Mouse (Mus musculus) forebrain, embryonic 16.5 days (tissue): ENCODE measurements around the gene Tnfrsf4. TPM values are rescaled to one million over a fixed set of nuclear protein-coding genes. Genes with fewer than 3 reads are reported as not detected.
A peak's percentile ranks its signal among the peaks of the same experiment; 100 is the strongest.

ENCODE experiments used
- ATAC-seq: fragments of 200-750 bp; cut with Nextera tagmentation; 2 replicates; pipeline ENCODE4 v1.8.0; 2017; ENCODE audit warnings: mild to moderate bottlenecking, moderate library complexity
- H3K27ac ChIP-seq: fragments of 300-500 bp; sonication (generic); 2 replicates; pipeline ENCODE4 v1.5.1; 2014; ENCODE audit warnings: low read length, control low read depth
- H3K27me3 ChIP-seq: fragments of 300-500 bp; sonication (generic); replicated peaks from 2 replicates; pipeline ENCODE4 v1.6.1; 2014; ENCODE audit warnings: low read length; ENCODE audit not compliant: control insufficient read depth, insufficient read depth
- H3K36me3 ChIP-seq: fragments of 300-500 bp; sonication (generic); 2 replicates; pipeline ENCODE4 v1.6.1; 2014; ENCODE audit not compliant: control insufficient read depth, insufficient read depth
- H3K4me1 ChIP-seq: fragments of 300-500 bp; sonication (generic); replicated peaks from 2 replicates; pipeline ENCODE4 v1.6.1; 2014; ENCODE audit warnings: low read length; ENCODE audit not compliant: control insufficient read depth, insufficient read depth
- H3K4me2 ChIP-seq: fragments of 300-500 bp; sonication (generic); 2 replicates; pipeline ENCODE4 v1.6.1; 2014; ENCODE audit warnings: mild to moderate bottlenecking, low read length, control low read depth
- H3K4me3 ChIP-seq: fragments of 300-500 bp; sonication (generic); replicated peaks from 2 replicates; pipeline ENCODE4 v1.5.1; 2014; ENCODE audit warnings: mild to moderate bottlenecking, low read length, control low read depth
- H3K9ac ChIP-seq: fragments of 300-500 bp; sonication (generic); replicated peaks from 2 replicates; pipeline ENCODE4 v1.6.1; 2014; ENCODE audit warnings: low read depth, low read length, control low read depth
- H3K9me3 ChIP-seq: fragments of 300-500 bp; sonication (generic); 2 replicates; pipeline ENCODE4 v1.6.1; 2016; ENCODE audit warnings: low read length; ENCODE audit not compliant: control insufficient read depth
- WGBS: fragments of 180-500 bp; shearing (Covaris S2); extraction: QIAGEN DNeasy Blood & Tissue Kit; methylation state at CpG from one replicate; pipeline ENCODE4 v1.1.7; 2014; 5-methylcytosine and 5-hydroxymethylcytosine counted together
- polyA plus RNA-seq: library from polyadenylated mRNA; unstranded; fragments of >200 nt; fragmentation: Nextera tagmentation; extraction: Ambion mirVana; gene quantifications from 2 replicates; pipeline ENCODE4 v1.2.1, GENCODE M21; 2015

Gene Tnfrsf4
- polyA plus RNA-seq, 1 experiment from 2014 or later = 1.4 TPM

GRCm38 (mm10) chr4:156021942-156022419 lies 8.3 kb downstream of the Tnfrsf4 start:
- Histone ChIP-seq H3K36me3 (no peaks in the 10 kb centered on the region), H3K4me2 (no peak overlapping the region), H3K27ac (no peak overlapping the region), H3K4me1 (no peaks in the 10 kb centered on the region), H3K4me3 (no peak overlapping the region), H3K9ac (no peak overlapping the region), H3K9me3 (no peaks in the 10 kb centered on the region), H3K27me3 (no peaks in the 10 kb centered on the region)
- 85% methylated on average over 9 of the region's 9 CpGs for WGBS
- no peak for ATAC-seq

DNA sequence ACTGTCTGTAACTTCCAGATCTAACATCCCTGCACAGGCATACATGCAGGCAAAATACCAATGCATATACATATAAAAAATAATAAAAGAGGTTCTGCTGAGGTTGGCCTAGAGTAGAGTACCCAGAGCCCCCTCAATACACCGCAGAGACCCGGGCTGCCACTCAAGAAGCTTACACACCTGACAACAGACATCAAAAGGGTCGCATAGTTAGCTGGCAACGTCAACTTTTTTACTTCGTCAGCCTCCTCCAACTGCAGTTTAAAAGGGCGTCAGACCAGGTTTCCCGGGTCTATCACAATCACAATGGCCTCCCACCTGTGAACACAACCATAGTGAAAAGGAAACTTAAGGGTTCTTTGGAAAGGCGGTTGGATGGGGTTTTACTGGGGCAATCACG lies 9.9 kb downstream of the Tnfrsf4 start:
- H3K4me2 ChIP-seq = no peak overlapping the region
- WGBS = 84% methylated on average over 9 of the region's 9 CpGs
- no peak for ATAC-seq

GRCm38 (mm10) chr4:156024184-156024583 lies 10.5 kb downstream of the Tnfrsf4 start:
- WGBS = 97% methylated on average over 7 of the region's 7 CpGs

More for the DNA sequence above, 9.9 kb downstream of the Tnfrsf4 start:
- Histone ChIP-seq H3K4me1 (no peaks in the 10 kb centered on the region), H3K9me3 (no peaks in the 10 kb centered on the region), H3K27me3 (no peaks in the 10 kb centered on the region), H3K36me3 (no peaks in the 10 kb centered on the region), H3K4me3 (no peak overlapping the region), H3K27ac (no peak overlapping the region), H3K9ac (no peak overlapping the region)

DNA sequence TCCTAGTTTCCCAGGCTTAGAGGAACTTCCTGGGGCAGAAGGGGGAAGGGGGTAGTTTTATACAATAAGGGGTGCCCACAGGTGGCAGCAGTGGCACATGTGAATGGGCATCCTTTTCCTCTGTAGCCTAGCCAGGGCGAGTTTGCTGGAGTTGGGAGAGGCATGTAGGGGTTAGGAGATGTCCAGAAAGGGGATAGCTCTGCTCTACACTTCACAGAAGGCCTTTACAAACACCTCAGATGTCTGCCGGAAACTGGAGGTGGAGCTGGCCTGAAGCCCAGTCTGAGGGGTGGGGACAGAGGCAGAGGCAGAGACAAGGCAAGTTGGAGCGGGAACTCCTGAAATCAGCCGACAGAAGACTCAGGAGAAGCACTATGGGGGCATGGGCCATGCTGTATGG lies 12.4 kb downstream of the Tnfrsf4 start, which contains the start of gene Tnfrsf18:
Tnfrsf18 (plus strand) TSS at position 152 of the 400 bp plus-strand sequence.
- no peak within 1 kb of the TSS for H3K27ac ChIP-seq
- WGBS = 62% methylated on average over 4 of the region's 4 CpGs
- no peak for ATAC-seq
- H3K27me3 ChIP-seq = no peaks in the 10 kb centered on the region
- H3K36me3 ChIP-seq = no peaks in the 10 kb centered on the region
- peaks cover 8% of the 10 kb centered on the region for H3K4me1 ChIP-seq
- H3K4me2 ChIP-seq = no peak within 1 kb of the TSS
- H3K9ac ChIP-seq = no peak within 1 kb of the TSS
- no peak within 1 kb of the TSS for H3K4me3 ChIP-seq
- no peaks in the 10 kb centered on the region for H3K9me3 ChIP-seq

More at GRCm38 (mm10) chr4:156024184-156024583, 10.5 kb downstream of the Tnfrsf4 start:
- ATAC-seq = no peak
- Histone ChIP-seq H3K27me3 (no peaks in the 10 kb centered on the region), H3K27ac (no peak overlapping the region), H3K9ac (no peak overlapping the region), H3K36me3 (no peaks in the 10 kb centered on the region), H3K4me3 (no peak overlapping the region), H3K4me1 (no peaks in the 10 kb centered on the region), H3K4me2 (no peak overlapping the region), H3K9me3 (no peaks in the 10 kb centered on the region)

DNA sequence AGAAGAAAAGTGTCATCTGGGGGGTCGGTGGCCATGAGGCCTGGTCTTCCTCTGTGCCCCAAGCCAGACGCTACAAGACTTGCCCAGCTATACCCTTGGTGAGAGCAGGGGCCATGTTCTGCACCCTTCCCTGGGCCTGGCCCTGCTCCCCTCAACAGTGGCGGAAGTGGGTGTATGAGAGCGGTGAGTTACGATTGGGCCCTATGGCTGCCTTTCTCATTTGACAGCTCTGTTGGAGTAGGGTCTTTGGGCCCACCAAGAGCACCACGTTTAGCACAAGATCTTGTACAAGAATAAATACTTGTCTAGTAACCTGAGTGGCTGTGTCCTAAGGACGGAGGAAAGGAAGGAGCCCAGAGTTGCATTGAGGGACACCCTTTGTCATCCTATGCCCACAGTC lies 14.9 kb downstream of the Tnfrsf4 start:
- Histone ChIP-seq H3K4me1 (peaks cover 21% of the 10 kb centered on the region), H3K4me2 (no peak overlapping the region), H3K27me3 (no peaks in the 10 kb centered on the region), H3K27ac (no peak overlapping the region), H3K36me3 (no peaks in the 10 kb centered on the region), H3K9me3 (no peaks in the 10 kb centered on the region), H3K4me3 (no peak overlapping the region), H3K9ac (no peak overlapping the region)
- no peak for ATAC-seq
- 90% methylated on average over 7 of the region's 7 CpGs for WGBS

DNA sequence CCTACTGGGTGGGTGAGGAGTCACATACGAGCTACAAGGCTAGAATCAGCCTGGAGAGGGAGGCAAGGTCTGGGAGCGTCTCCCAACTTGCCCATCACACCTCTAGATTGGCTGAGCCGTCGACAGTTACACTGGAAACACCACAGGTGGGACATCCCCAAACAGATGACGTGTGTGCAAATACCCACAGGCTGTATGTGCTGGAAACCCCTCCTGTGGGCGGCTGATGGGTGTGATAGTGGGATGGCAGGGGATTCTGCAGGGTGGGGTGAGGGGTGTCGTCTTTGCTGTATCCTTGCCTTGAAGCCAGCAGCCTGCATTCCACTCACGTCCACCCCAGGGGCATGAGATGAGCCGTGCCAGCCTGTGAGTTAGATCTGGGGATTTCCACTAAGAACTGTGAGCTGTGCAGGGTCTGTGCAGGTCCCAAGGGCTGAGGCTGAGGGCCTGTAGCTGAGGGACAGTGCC lies 17.0 kb downstream of the Tnfrsf4 start:
- 0 out of 2 replicates have a peak, but pooled peaks have one; percentile 4 for ATAC-seq
- Histone ChIP-seq H3K4me1 (peaks cover 25% of the 10 kb centered on the region), H3K36me3 (no peaks in the 10 kb centered on the region), H3K27ac (no peak overlapping the region), H3K9ac (peak overlapping the region; percentile 72), H3K4me2 (peak overlapping the region; percentile 76), H3K4me3 (peak overlapping the region; percentile 56), H3K9me3 (no peaks in the 10 kb centered on the region), H3K27me3 (peaks cover 13% of the 10 kb centered on the region)
- WGBS = 65% methylated on average over 9 of the region's 9 CpGs

GRCm38 (mm10) chr4:156031255-156031592 lies 17.6 kb downstream of the Tnfrsf4 start:
- ATAC-seq = peak; percentile 27
- H3K9me3 ChIP-seq = no peaks in the 10 kb centered on the region
- H3K4me2 ChIP-seq = peak overlapping the region; percentile 76
- WGBS = 3% methylated on average over 7 of the region's 7 CpGs
- peaks cover 18% of the 10 kb centered on the region for H3K27me3 ChIP-seq
- H3K4me3 ChIP-seq = peak overlapping the region; percentile 56
- H3K4me1 ChIP-seq = peaks cover 25% of the 10 kb centered on the region
- H3K36me3 ChIP-seq = no peaks in the 10 kb centered on the region
- H3K27ac ChIP-seq = peak overlapping the region; percentile 66
- H3K9ac ChIP-seq = peak overlapping the region; percentile 72

DNA sequence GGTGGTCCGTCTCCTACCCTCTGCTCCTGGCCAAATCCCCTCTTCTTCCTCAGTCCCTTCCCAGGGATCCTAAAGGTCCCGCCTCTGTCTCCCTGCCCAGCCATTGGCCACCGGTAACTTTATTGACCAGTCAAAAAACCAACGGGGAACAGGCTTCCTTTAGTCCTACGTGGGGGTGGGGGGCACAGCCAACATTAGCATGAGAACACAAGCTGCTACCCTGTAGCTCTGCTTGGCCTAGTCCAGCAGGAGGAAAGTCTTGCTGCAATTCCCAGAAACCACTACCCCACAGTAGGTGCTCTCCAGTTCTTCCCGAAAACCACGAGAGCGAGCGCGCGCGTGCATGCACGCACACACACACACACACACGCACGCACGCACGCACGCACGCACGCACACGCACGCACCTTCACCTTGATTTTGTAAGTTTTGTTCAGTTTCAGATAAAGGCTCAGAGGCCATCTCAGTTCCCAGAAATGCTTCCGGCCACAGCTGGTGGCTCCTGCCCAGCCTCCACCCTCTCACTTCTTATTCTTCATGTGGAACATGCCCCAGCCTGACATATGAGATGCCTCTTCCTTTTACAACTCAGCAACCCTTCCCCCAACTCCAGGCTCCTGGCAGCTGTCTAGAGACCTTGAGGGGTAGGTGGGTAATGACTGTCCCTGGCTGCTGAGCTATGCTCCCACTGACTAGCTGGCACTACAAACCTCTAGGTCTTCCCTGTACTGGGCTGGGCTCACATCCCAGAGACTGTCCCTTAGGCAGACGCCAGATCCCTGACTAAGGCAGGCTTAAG lies 18.1 kb downstream of the Tnfrsf4 start:
- H3K4me1 ChIP-seq = peaks cover 25% of the 10 kb centered on the region
- H3K9ac ChIP-seq = peak overlapping the region; percentile 72
- H3K36me3 ChIP-seq = no peaks in the 10 kb centered on the region
- H3K4me2 ChIP-seq = peak overlapping the region; percentile 76
- H3K9me3 ChIP-seq = no peaks in the 10 kb centered on the region
- 1% methylated on average over 24 of the region's 24 CpGs for WGBS
- H3K27ac ChIP-seq = peak overlapping the region; percentile 66
- H3K4me3 ChIP-seq = peak overlapping the region; percentile 56
- ATAC-seq = peak; percentile 93
- peaks cover 19% of the 10 kb centered on the region for H3K27me3 ChIP-seq

- Histone ChIP-seq H3K27ac (no peak overlapping the region), H3K4me1 (peaks cover 25% of the 10 kb centered on the region), H3K27me3 (peaks cover 19% of the 10 kb centered on the region), H3K36me3 (no peaks in the 10 kb centered on the region), H3K4me3 (no peak overlapping the region), H3K4me2 (no peak overlapping the region), H3K9ac (no peak overlapping the region), H3K9me3 (no peaks in the 10 kb centered on the region)
- no peak for ATAC-seq
- 95% methylated on average over 4 of the region's 4 CpGs for WGBS
Observed at GRCm38 (mm10) chr4:156032856-156033255, 19.2 kb downstream of the Tnfrsf4 start.
